Mouse (Mus musculus) neural tube, embryonic 13.5 days (tissue): ENCODE measurements around the gene Gbp2b. TPM values are rescaled to one million over a fixed set of nuclear protein-coding genes. Genes with fewer than 3 reads are reported as not detected.

ENCODE experiments used
- ATAC-seq: fragments of 200-750 bp; cut with Nextera tagmentation; 2 replicates; pipeline ENCODE4 v1.8.0; 2017; ENCODE audit warnings: low read depth, mild to moderate bottlenecking, moderate TSS enrichment, moderate library complexity
- H3K27ac ChIP-seq: fragments of 300-500 bp; sonication (generic); replicated peaks from 2 replicates; pipeline ENCODE4 v1.5.1; 2015; ENCODE audit warnings: moderate library complexity, mild to moderate bottlenecking, inconsistent platforms
- H3K27me3 ChIP-seq: fragments of 300-500 bp; sonication (generic); 2 replicates; pipeline ENCODE4 v1.6.1; 2015; ENCODE audit warnings: mild to moderate bottlenecking, inconsistent platforms
- H3K36me3 ChIP-seq: fragments of 300-500 bp; sonication (generic); 2 replicates; pipeline ENCODE4 v1.6.1; 2015; ENCODE audit warnings: mild to moderate bottlenecking, inconsistent platforms
- H3K4me1 ChIP-seq: fragments of 300-500 bp; sonication (generic); replicated peaks from 2 replicates; pipeline ENCODE4 v1.6.1; 2015; ENCODE audit warnings: inconsistent platforms
- H3K4me2 ChIP-seq: fragments of 300-500 bp; sonication (generic); 2 replicates; pipeline ENCODE4 v1.6.1; 2015; ENCODE audit warnings: inconsistent platforms, mild to moderate bottlenecking, moderate library complexity
- H3K4me3 ChIP-seq: fragments of 300-500 bp; sonication (generic); 2 replicates; pipeline ENCODE4 v1.5.1; 2015; ENCODE audit warnings: mild to moderate bottlenecking, inconsistent platforms
- H3K9ac ChIP-seq: fragments of 300-500 bp; sonication (generic); 2 replicates; pipeline ENCODE4 v1.6.1; 2015; ENCODE audit warnings: moderate library complexity, mild to moderate bottlenecking, inconsistent platforms
- H3K9me3 ChIP-seq: fragments of 300-500 bp; sonication (generic); 2 replicates; pipeline ENCODE4 v1.6.1; 2016; ENCODE audit warnings: inconsistent platforms
- WGBS: fragments of 180-500 bp; shearing (Covaris S2); methylation state at CpG from one replicate; pipeline ENCODE4 v1.1.7; 2015; 5-methylcytosine and 5-hydroxymethylcytosine counted together
- polyA plus RNA-seq: library from polyadenylated mRNA; unstranded; fragments of >200 nt; fragmentation: Nextera tagmentation; extraction: Ambion mirVana; gene quantifications from 2 replicates; pipeline ENCODE4 v1.2.1, GENCODE M21; 2015

Gene Gbp2b
- polyA plus RNA-seq, 1 experiment from 2014 or later = not detected

DNA sequence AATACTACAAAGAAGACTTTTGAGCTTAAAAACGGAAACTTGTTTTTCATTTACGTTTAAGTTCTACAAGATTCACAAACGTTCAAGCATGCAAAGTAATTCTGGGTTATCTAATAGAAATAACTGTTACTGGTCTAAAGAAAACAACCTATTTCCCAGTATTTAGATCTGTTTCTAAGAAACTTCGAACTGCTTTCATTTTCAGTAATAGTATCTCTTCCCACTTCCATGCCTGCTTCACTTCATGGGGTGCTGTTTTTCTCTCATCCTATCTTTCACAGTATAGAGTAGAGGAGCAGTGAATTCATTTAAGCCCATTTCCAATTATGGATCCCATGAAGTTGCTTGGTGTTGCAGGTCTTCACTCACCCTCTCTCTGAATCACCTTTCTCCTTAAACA lies 16.3 kb upstream of the Gbp2b start:
- H3K36me3 ChIP-seq = no peaks in the 10 kb centered on the region
- H3K9me3 ChIP-seq = no peaks in the 10 kb centered on the region
- H3K9ac ChIP-seq = no peak overlapping the region
- no peak overlapping the region for H3K4me3 ChIP-seq
- no peak overlapping the region for H3K27ac ChIP-seq
- 92% methylated on average over 4 of the region's 4 CpGs for WGBS
- no peak overlapping the region for H3K4me2 ChIP-seq
- H3K27me3 ChIP-seq = no peaks in the 10 kb centered on the region
- ATAC-seq = no peak
- H3K4me1 ChIP-seq = no peaks in the 10 kb centered on the region

DNA sequence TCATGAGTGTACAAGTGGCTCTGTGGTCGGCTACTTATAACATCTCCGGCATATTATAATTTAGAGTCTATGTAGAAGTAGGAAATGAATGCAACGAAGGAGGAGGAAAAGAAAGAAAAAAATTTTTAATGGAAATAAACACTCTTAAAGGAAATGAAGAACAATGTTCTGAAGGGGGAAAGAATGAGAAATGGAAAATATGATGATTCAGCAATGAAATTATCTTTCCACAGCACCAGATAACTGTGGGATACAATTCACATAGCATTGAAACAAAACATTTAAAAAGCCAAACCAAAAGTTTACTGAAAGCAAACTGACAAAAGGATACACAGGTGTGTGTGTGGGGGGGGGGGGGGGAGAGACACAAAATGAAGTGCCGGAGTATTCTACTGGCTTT lies 11.6 kb upstream of the Gbp2b start:
- Histone ChIP-seq H3K36me3 (no peaks in the 10 kb centered on the region), H3K9me3 (no peaks in the 10 kb centered on the region), H3K27ac (no peak overlapping the region), H3K27me3 (no peaks in the 10 kb centered on the region), H3K4me3 (no peak overlapping the region), H3K4me1 (no peaks in the 10 kb centered on the region), H3K4me2 (no peak overlapping the region), H3K9ac (no peak overlapping the region)
- 84% methylated on average over 4 of the region's 4 CpGs for WGBS
- ATAC-seq = no peak

- Histone ChIP-seq H3K4me3 (no peak overlapping the region), H3K4me2 (no peak overlapping the region), H3K27me3 (no peaks in the 10 kb centered on the region), H3K4me1 (no peaks in the 10 kb centered on the region), H3K9ac (no peak overlapping the region), H3K27ac (no peak overlapping the region), H3K36me3 (no peaks in the 10 kb centered on the region), H3K9me3 (no peaks in the 10 kb centered on the region)
- no peak for ATAC-seq
Observed at GRCm38 (mm10) chr3:142587386-142587785, 7.3 kb upstream of the Gbp2b start.

DNA sequence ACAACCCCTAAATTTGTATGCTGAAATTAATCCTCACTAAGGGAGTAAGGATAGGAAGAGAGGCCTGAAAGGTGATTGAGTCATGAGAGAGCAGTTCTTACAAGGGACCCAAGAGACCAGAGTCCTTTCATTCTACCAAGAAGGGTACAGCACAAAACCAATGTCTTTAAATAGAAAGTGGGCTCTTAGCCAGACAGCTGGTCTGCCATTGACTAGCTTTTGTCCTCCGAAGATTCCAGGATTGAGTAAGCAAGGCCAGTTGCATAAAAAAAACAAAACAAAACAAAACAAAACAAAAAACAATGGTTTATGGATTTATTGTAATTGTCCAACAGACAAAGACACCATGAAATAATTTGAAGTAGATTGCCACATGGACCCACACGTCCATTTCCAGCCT lies 5.8 kb upstream of the Gbp2b start:
- Histone ChIP-seq H3K27me3 (no peaks in the 10 kb centered on the region), H3K4me2 (no peak overlapping the region), H3K27ac (no peak overlapping the region), H3K9me3 (no peaks in the 10 kb centered on the region), H3K36me3 (no peaks in the 10 kb centered on the region), H3K4me3 (no peak overlapping the region), H3K4me1 (no peaks in the 10 kb centered on the region), H3K9ac (no peak overlapping the region)
- 69% methylated on average over 2 of the region's 2 CpGs for WGBS
- no peak for ATAC-seq

DNA sequence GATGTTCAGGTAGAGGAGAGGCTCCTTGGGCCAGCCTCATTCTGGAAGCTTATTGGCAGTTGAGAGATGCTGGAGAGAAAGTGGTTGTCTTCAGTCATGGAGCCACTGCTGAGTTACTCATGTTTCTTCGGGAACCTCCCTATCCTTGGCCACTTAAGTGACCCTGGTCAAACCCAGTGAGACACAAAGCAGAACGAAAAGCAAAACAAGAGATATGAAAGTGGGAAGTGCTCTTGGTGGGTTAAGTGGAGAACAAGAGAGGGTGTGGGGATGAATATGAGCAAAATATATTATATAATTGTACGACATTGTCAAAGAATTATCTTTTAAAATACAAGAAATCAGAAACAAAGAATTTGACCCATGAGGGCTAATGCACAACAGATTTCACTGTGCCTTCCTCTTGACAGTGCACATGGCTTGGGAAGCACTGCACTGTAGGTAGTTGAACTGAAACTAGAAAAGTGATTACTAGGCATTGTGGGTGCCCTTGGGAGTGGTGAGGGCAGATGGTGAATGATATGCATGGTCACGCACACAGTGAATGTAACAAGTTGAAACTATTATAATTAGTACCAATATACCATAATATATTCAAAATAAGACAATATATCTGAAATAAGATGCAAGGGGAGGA lies 4.1 kb upstream of the Gbp2b start:
- Histone ChIP-seq H3K27ac (no peak overlapping the region), H3K27me3 (no peaks in the 10 kb centered on the region), H3K9me3 (no peaks in the 10 kb centered on the region), H3K36me3 (no peaks in the 10 kb centered on the region), H3K4me1 (no peaks in the 10 kb centered on the region), H3K9ac (no peak overlapping the region), H3K4me3 (no peak overlapping the region), H3K4me2 (no peak overlapping the region)
- no peak for ATAC-seq
- WGBS = 77% methylated on average over 4 of the region's 4 CpGs

DNA sequence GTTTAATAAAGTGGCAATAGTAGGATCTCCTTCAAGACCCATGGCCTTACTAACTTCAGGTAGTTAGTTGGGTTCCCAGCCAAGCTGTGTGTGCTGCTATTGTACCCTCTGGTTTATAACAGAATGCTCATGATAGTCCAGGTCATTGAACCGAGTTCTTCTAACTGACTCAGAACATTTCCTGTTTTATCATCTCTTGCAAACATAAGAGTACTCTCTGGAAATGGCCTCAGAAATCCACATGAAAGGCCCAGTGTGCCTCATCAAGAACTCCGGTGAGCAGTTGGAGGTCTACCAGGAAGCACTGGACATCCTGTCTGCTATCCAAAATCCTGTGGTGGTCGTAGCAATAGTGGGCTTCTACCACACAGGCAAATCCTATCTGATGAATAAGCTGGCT lies 3.3 kb downstream of the Gbp2b start:
- Histone ChIP-seq H3K27ac (no peak overlapping the region), H3K4me2 (no peak overlapping the region), H3K4me1 (no peaks in the 10 kb centered on the region), H3K27me3 (no peaks in the 10 kb centered on the region), H3K4me3 (no peak overlapping the region), H3K36me3 (no peaks in the 10 kb centered on the region), H3K9ac (no peak overlapping the region), H3K9me3 (no peaks in the 10 kb centered on the region)
- no peak for ATAC-seq
- 86% methylated on average over 3 of the region's 3 CpGs for WGBS

- no peak for ATAC-seq
- no peaks in the 10 kb centered on the region for H3K4me1 ChIP-seq
- H3K36me3 ChIP-seq = no peaks in the 10 kb centered on the region
- H3K9me3 ChIP-seq = no peaks in the 10 kb centered on the region
- no peak overlapping the region for H3K4me2 ChIP-seq
- H3K9ac ChIP-seq = no peak overlapping the region
- no peaks in the 10 kb centered on the region for H3K27me3 ChIP-seq
- no peak overlapping the region for H3K4me3 ChIP-seq
- H3K27ac ChIP-seq = no peak overlapping the region
Observed at GRCm38 (mm10) chr3:142601675-142602074, 7.0 kb downstream of the Gbp2b start.

GRCm38 (mm10) chr3:142618658-142619057 lies 24.0 kb downstream of the Gbp2b start:
- Histone ChIP-seq H3K27me3 (no peaks in the 10 kb centered on the region), H3K4me1 (no peaks in the 10 kb centered on the region), H3K9ac (no peak overlapping the region), H3K4me2 (no peak overlapping the region), H3K4me3 (no peak overlapping the region), H3K27ac (no peak overlapping the region), H3K36me3 (no peaks in the 10 kb centered on the region), H3K9me3 (no peaks in the 10 kb centered on the region)
- WGBS = 85% methylated on average over 3 of the region's 3 CpGs
- ATAC-seq = no peak

- no peak overlapping the region for H3K9ac ChIP-seq
- no peak overlapping the region for H3K4me3 ChIP-seq
- H3K9me3 ChIP-seq = no peaks in the 10 kb centered on the region
- H3K4me1 ChIP-seq = no peaks in the 10 kb centered on the region
- 61% methylated on average over 1 of the region's 1 CpGs for WGBS
- no peak overlapping the region for H3K4me2 ChIP-seq
- no peak overlapping the region for H3K27ac ChIP-seq
- no peaks in the 10 kb centered on the region for H3K36me3 ChIP-seq
- ATAC-seq = no peak
- H3K27me3 ChIP-seq = no peaks in the 10 kb centered on the region
Observed at GRCm38 (mm10) chr3:142619606-142620005, 25.0 kb downstream of the Gbp2b start.

DNA sequence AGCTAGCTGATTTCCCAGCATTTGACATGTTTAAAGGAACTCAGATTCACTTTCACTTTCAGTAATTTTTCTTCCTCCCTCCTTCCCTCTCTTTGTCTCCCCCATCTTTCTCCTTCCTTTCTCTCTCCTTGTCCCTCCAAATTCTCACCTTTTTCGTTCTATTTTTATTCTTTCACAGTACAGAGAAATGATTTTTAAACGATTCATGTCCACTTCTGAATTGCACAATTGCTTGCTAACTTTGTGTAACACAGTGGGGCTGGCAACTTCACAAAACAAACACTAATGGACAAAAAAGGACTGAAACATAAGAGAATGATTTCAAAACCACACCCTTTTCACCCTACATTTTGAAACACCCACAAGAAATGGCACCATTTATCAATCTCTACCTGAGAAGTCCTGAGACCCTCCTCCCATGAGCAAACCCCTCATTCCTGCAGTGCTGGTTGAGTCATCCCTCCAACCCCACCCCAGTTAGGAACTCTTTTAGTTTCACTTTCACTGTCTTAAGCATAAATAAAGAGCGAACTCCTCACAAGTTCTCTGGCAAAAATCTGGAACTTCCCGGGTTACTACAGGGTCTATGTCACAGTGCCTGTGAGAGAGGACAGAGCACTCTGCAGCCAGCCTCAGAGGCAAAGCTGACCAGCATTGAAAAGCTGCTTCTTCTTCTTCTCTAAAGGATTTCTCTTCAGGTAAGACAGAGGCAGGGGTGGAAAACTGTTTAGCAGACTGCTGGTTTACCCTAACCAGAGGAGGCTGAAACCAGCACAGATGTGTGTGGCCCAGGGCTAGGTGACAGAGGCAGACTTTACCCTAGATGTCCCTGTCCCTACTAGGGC lies 25.7 kb downstream of the Gbp2b start, which contains the start of gene Gbp2:
Gbp2 (plus strand) TSS at position 492 of the 845 bp plus-strand sequence.
- Histone ChIP-seq H3K27me3 (no peaks in the 10 kb centered on the region), H3K9me3 (no peaks in the 10 kb centered on the region), H3K36me3 (no peaks in the 10 kb centered on the region), H3K4me1 (no peaks in the 10 kb centered on the region), H3K4me2 (0 out of 2 replicates have a peak within 1 kb of the TSS, but pooled peaks have one; percentile 11), H3K4me3 (no peak within 1 kb of the TSS), H3K27ac (no peak within 1 kb of the TSS), H3K9ac (no peak within 1 kb of the TSS)
- no peak for ATAC-seq
- WGBS = 75% methylated on average over 4 of the region's 4 CpGs

DNA sequence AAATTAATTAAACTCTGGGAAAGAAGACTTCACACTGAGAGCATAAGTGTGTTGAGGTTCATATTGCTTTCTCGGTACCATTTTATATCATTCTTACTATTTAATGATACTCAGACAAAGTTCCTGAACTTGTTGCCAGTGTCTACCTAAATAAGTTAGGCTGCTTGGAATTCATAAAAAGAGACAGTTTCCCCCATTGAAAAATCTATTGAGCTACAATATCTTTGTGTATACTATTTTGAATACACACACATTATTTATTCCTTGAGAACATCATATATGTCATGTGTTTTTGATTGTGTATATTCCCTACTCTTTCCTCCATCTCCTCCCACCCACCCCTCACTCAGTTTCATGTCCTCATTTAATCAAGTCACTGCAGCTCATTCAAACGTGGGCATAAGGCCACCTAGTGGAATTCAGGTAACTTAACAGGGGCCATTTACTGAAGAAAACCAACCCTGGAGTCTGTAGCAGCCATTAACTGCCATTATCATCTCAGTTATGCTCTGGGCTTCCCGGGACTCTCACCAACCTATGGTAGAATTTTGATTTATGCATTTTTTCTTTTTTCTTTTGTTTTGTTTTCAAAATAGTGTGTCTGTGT lies 26.4 kb downstream of the Gbp2b start:
- no peaks in the 10 kb centered on the region for H3K4me1 ChIP-seq
- ATAC-seq = no peak
- H3K4me3 ChIP-seq = no peak overlapping the region
- no peak overlapping the region for H3K4me2 ChIP-seq
- no peaks in the 10 kb centered on the region for H3K9me3 ChIP-seq
- 55% methylated on average over 3 of the region's 3 CpGs for WGBS
- H3K36me3 ChIP-seq = no peaks in the 10 kb centered on the region
- no peak overlapping the region for H3K27ac ChIP-seq
- no peaks in the 10 kb centered on the region for H3K27me3 ChIP-seq
- no peak overlapping the region for H3K9ac ChIP-seq

GRCm38 (mm10) chr3:142630385-142630784 lies 35.7 kb downstream of the Gbp2b start:
- H3K27me3 ChIP-seq = no peaks in the 10 kb centered on the region
- H3K9me3 ChIP-seq = no peaks in the 10 kb centered on the region
- H3K27ac ChIP-seq = no peak overlapping the region
- no peaks in the 10 kb centered on the region for H3K36me3 ChIP-seq
- WGBS = 85% methylated on average over 8 of the region's 8 CpGs
- H3K4me1 ChIP-seq = no peaks in the 10 kb centered on the region
- H3K9ac ChIP-seq = no peak overlapping the region
- no peak overlapping the region for H3K4me3 ChIP-seq
- ATAC-seq = no peak
- H3K4me2 ChIP-seq = no peak overlapping the region
